Mouse (Mus musculus): ENCODE measurements at regions not wholly inside any gene's neighbourhood (a gene's known extent, or its start where the extent isn't known, plus 50 kb on each side); places are given as distances from the start of the nearest gene placed in this dataset.

- no peak for TF ChIP-seq CTCF (IDR thresholded peaks at IDR 0.05; ENCODE audit: low read depth)
- Histone ChIP-seq H3K9me3 (ENCODE audit: low read length) (no peaks in the 10 kb centered on the region), H3K9ac (replicated peaks; ENCODE audit: low read length) (no peak overlapping the region), H3K4me3 (ENCODE audit: low read length) (no peak overlapping the region), H3K36me3 (ENCODE audit: insufficient read depth, low read length) (no peaks in the 10 kb centered on the region), H3K4me1 (ENCODE audit: insufficient read depth, low read length) (no peaks in the 10 kb centered on the region), H3K27ac (no peak overlapping the region), H3K27me3 (ENCODE audit: insufficient read depth, low read length) (no peaks in the 10 kb centered on the region), H3K4me2 (ENCODE audit: low read depth, low read length) (no peak overlapping the region)
- ATAC-seq (no peak), DNase-seq (ENCODE audit: low spot score) (no peak)
- WGBS = 88% methylated on average over 5 of the region's 5 CpGs
Measured at GRCm38 (mm10) chr5:142314466-142314865, 86.8 kb upstream of the Foxk1 start.

GRCm38 (mm10) chr5:142319268-142319667 lies 82.0 kb upstream of the Foxk1 start:
- no peaks in the 10 kb centered on the region for H3K9me3 ChIP-seq (ENCODE audit: low read length)
- H3K4me3 ChIP-seq (ENCODE audit: low read length) = no peak overlapping the region
- no peak overlapping the region for H3K9ac ChIP-seq (replicated peaks; ENCODE audit: low read length)
- H3K36me3 ChIP-seq (ENCODE audit: insufficient read depth, low read length) = no peaks in the 10 kb centered on the region
- no peak overlapping the region for H3K4me2 ChIP-seq (ENCODE audit: low read depth, low read length)
- no peaks in the 10 kb centered on the region for H3K4me1 ChIP-seq (ENCODE audit: insufficient read depth, low read length)
- DNase-seq (ENCODE audit: low spot score) = peak; percentile 85
- peak; percentile 91 for TF ChIP-seq CTCF (IDR thresholded peaks at IDR 0.05; ENCODE audit: low read depth)
- H3K27ac ChIP-seq = no peak overlapping the region
- 6% methylated on average over 7 of the region's 7 CpGs for WGBS
- ATAC-seq = peak; percentile 63
- H3K27me3 ChIP-seq (ENCODE audit: insufficient read depth, low read length) = no peaks in the 10 kb centered on the region

GRCm38 (mm10) chr5:142321316-142321715 lies 80.0 kb upstream of the Foxk1 start:
- Histone ChIP-seq H3K36me3 (ENCODE audit: insufficient read depth, low read length) (no peaks in the 10 kb centered on the region), H3K4me2 (ENCODE audit: low read depth, low read length) (no peak overlapping the region), H3K9me3 (ENCODE audit: low read length) (no peaks in the 10 kb centered on the region), H3K4me3 (ENCODE audit: low read length) (no peak overlapping the region), H3K9ac (replicated peaks; ENCODE audit: low read length) (no peak overlapping the region), H3K4me1 (ENCODE audit: insufficient read depth, low read length) (no peaks in the 10 kb centered on the region), H3K27ac (no peak overlapping the region), H3K27me3 (ENCODE audit: insufficient read depth, low read length) (no peaks in the 10 kb centered on the region)
- TF ChIP-seq CTCF (IDR thresholded peaks at IDR 0.05; ENCODE audit: low read depth) = no peak
- no peak for DNase-seq (ENCODE audit: low spot score)
- WGBS = 72% methylated on average over 8 of the region's 8 CpGs
- no peak for ATAC-seq

GRCm38 (mm10) chr5:142324928-142325327 lies 76.4 kb upstream of the Foxk1 start:
- Histone ChIP-seq H3K27me3 (ENCODE audit: insufficient read depth, low read length) (no peaks in the 10 kb centered on the region), H3K27ac (no peak overlapping the region), H3K4me3 (ENCODE audit: low read length) (no peak overlapping the region), H3K9ac (replicated peaks; ENCODE audit: low read length) (no peak overlapping the region), H3K4me2 (ENCODE audit: low read depth, low read length) (no peak overlapping the region), H3K4me1 (ENCODE audit: insufficient read depth, low read length) (no peaks in the 10 kb centered on the region), H3K9me3 (ENCODE audit: low read length) (no peaks in the 10 kb centered on the region), H3K36me3 (ENCODE audit: insufficient read depth, low read length) (no peaks in the 10 kb centered on the region)
- no peak for DNase-seq (ENCODE audit: low spot score)
- TF ChIP-seq CTCF (IDR thresholded peaks at IDR 0.05; ENCODE audit: low read depth) = no peak
- no peak for ATAC-seq
- WGBS = 65% methylated on average over 2 of the region's 2 CpGs

GRCm38 (mm10) chr5:142325560-142325959 lies 75.7 kb upstream of the Foxk1 start:
- no peak for ATAC-seq
- Histone ChIP-seq H3K9ac (replicated peaks; ENCODE audit: low read length) (no peak overlapping the region), H3K4me1 (ENCODE audit: insufficient read depth, low read length) (no peaks in the 10 kb centered on the region), H3K27me3 (ENCODE audit: insufficient read depth, low read length) (no peaks in the 10 kb centered on the region), H3K9me3 (ENCODE audit: low read length) (no peaks in the 10 kb centered on the region), H3K4me3 (ENCODE audit: low read length) (no peak overlapping the region), H3K4me2 (ENCODE audit: low read depth, low read length) (no peak overlapping the region), H3K27ac (no peak overlapping the region), H3K36me3 (ENCODE audit: insufficient read depth, low read length) (no peaks in the 10 kb centered on the region)
- TF ChIP-seq CTCF (IDR thresholded peaks at IDR 0.05; ENCODE audit: low read depth) = 0 out of 2 replicates have a peak, but pooled peaks have one; percentile 20
- WGBS = 76% methylated on average over 4 of the region's 4 CpGs
- no peak for DNase-seq (ENCODE audit: low spot score)

GRCm38 (mm10) chr5:142327261-142327660 lies 74.0 kb upstream of the Foxk1 start:
- Histone ChIP-seq H3K9me3 (ENCODE audit: low read length) (no peaks in the 10 kb centered on the region), H3K9ac (replicated peaks; ENCODE audit: low read length) (no peak overlapping the region), H3K4me3 (ENCODE audit: low read length) (no peak overlapping the region), H3K27ac (no peak overlapping the region), H3K4me2 (ENCODE audit: low read depth, low read length) (no peak overlapping the region), H3K27me3 (ENCODE audit: insufficient read depth, low read length) (no peaks in the 10 kb centered on the region), H3K36me3 (ENCODE audit: insufficient read depth, low read length) (no peaks in the 10 kb centered on the region), H3K4me1 (ENCODE audit: insufficient read depth, low read length) (no peaks in the 10 kb centered on the region)
- DNase-seq (ENCODE audit: low spot score) (peak; percentile 67), ATAC-seq (no peak)
- WGBS = 65% methylated on average over 6 of the region's 6 CpGs
- peak; percentile 74 for TF ChIP-seq CTCF (IDR thresholded peaks at IDR 0.05; ENCODE audit: low read depth)

GRCm38 (mm10) chr5:142329724-142330520 lies 71.4 kb upstream of the Foxk1 start:
- Histone ChIP-seq H3K36me3 (ENCODE audit: insufficient read depth, low read length) (no peaks in the 10 kb centered on the region), H3K4me1 (ENCODE audit: insufficient read depth, low read length) (no peaks in the 10 kb centered on the region), H3K4me2 (ENCODE audit: low read depth, low read length) (no peak overlapping the region), H3K27ac (no peak overlapping the region), H3K27me3 (ENCODE audit: insufficient read depth, low read length) (no peaks in the 10 kb centered on the region), H3K4me3 (ENCODE audit: low read length) (no peak overlapping the region), H3K9ac (replicated peaks; ENCODE audit: low read length) (no peak overlapping the region), H3K9me3 (ENCODE audit: low read length) (no peaks in the 10 kb centered on the region)
- no peak for DNase-seq (ENCODE audit: low spot score)
- ATAC-seq = no peak
- TF ChIP-seq CTCF (IDR thresholded peaks at IDR 0.05; ENCODE audit: low read depth) = no peak
- 76% methylated on average over 7 of the region's 7 CpGs for WGBS

Measured in hindbrain, postnatal 0 days (tissue).